Mouse (Mus musculus): ENCODE data around the gene Tubb5.

- TF ChIP-seq CTCF (IDR thresholded peaks at IDR 0.05; ENCODE audit: low read depth): peak; percentile 48
- TF ChIP-seq EP300 (IDR thresholded peaks at IDR 0.05; ENCODE audit: low read depth): no peak
Observed at GRCm38 (mm10) chr17:35843514-35843913, 5.4 kb upstream of the Tubb5 start.

All from liver, postnatal 0 days (tissue).